Mouse (Mus musculus) testis, adult 2 months (tissue): ENCODE measurements around the gene Tk1. TPM values are rescaled to one million over a fixed set of nuclear protein-coding genes. Genes with fewer than 3 reads are reported as not detected.
"Not testable (repeated sequence)": the region's sequence is repeated elsewhere in the genome, so short reads cannot be mapped to it uniquely, and the experiment has no call there.

Experiments used
- H3K27ac ChIP-seq: fragments of 200-500 bp; 2 replicates; pipeline ENCODE4 v1.5.1; 2012; ENCODE audit warnings: low read depth, low read length; ENCODE audit not compliant: control insufficient read depth, insufficient read depth
- H3K27me3 ChIP-seq: fragments of 200-500 bp; 2 replicates; pipeline ENCODE4 v1.6.1; 2012; ENCODE audit warnings: mild to moderate bottlenecking, low read length, moderate library complexity; ENCODE audit not compliant: control insufficient read depth, insufficient read depth
- H3K36me3 ChIP-seq: fragments of 200-500 bp; 2 replicates; pipeline ENCODE4 v1.6.1; 2012; ENCODE audit warnings: mild to moderate bottlenecking, low read length; ENCODE audit not compliant: control insufficient read depth, insufficient read depth
- H3K4me1 ChIP-seq: fragments of 200-500 bp; 2 replicates; pipeline ENCODE4 v1.6.1; 2012; ENCODE audit warnings: low read length; ENCODE audit not compliant: control insufficient read depth, insufficient read depth
- H3K4me3 ChIP-seq: fragments of 200-500 bp; 2 replicates; pipeline ENCODE4 v1.5.1; 2012; ENCODE audit warnings: low read depth, mild to moderate bottlenecking, low read length, moderate library complexity, mixed read lengths; ENCODE audit not compliant: control insufficient read depth
- CTCF ChIP-seq: fragments of 200-500 bp; IDR thresholded peaks from 2 replicates; pipeline ENCODE4 v1.5.1; 2012; ENCODE audit warnings: low read depth, mild to moderate bottlenecking, inconsistent platforms, low read length, moderate library complexity; ENCODE audit not compliant: control insufficient read depth, insufficient read depth, insufficient replicate concordance
- POLR2A ChIP-seq: fragments of 200-500 bp; IDR thresholded peaks from 2 replicates; pipeline ENCODE4 v1.6.1; 2012; ENCODE audit warnings: low read depth, mild to moderate bottlenecking, inconsistent platforms, low read length, moderate library complexity; ENCODE audit not compliant: control insufficient read depth
- polyA plus RNA-seq: library from polyadenylated mRNA; depleted of rRNA; stranded (reverse); fragments of >200 nt; gene quantifications from 2 replicates; pipeline ENCODE4 v1.2.3, GENCODE M21; 2012

Tk1 gene
- polyA plus RNA-seq, 1 experiment = 5.8 TPM

GRCm38 (mm10) chr11:117846640-117847039 lies 20.7 kb upstream of the Tk1 start:
- TF ChIP-seq CTCF (no peak), POLR2A (no peak)
- Histone ChIP-seq H3K36me3 (no peaks in the 10 kb centered on the region; the same call in none of the 2 replicates), H3K27ac (no peak overlapping the region), H3K27me3 (no peaks in the 10 kb centered on the region), H3K4me1 (peaks cover 14% of the 10 kb centered on the region), H3K4me3 (no peak overlapping the region)

GRCm38 (mm10) chr11:117845651-117846050 lies 19.8 kb upstream of the Tk1 start:
- Histone ChIP-seq H3K36me3 (no peaks in the 10 kb centered on the region; the same call in 1 of the 2 replicates), H3K27me3 (no peaks in the 10 kb centered on the region), H3K4me3 (no peak overlapping the region), H3K4me1 (peaks cover 14% of the 10 kb centered on the region), H3K27ac (no peak overlapping the region)
- TF ChIP-seq POLR2A = no peak
- TF ChIP-seq CTCF = no peak

- no peaks in the 10 kb centered on the region for H3K27me3 ChIP-seq
- no peak overlapping the region for H3K4me3 ChIP-seq
- H3K4me1 ChIP-seq = peaks cover 14% of the 10 kb centered on the region
- H3K27ac ChIP-seq = no peak overlapping the region
- no peaks in the 10 kb centered on the region for H3K36me3 ChIP-seq
- TF ChIP-seq POLR2A (no peak), CTCF (no peak)
Observed at GRCm38 (mm10) chr11:117844997-117845396, 19.1 kb upstream of the Tk1 start.

GRCm38 (mm10) chr11:117843434-117843833 lies 17.5 kb upstream of the Tk1 start:
- TF ChIP-seq CTCF (no peak), POLR2A (no peak)
- peaks cover 7% of the 10 kb centered on the region for H3K4me1 ChIP-seq
- H3K27me3 ChIP-seq = no peaks in the 10 kb centered on the region

GRCm38 (mm10) chr11:117840910-117841309 lies 15.0 kb upstream of the Tk1 start:
- Histone ChIP-seq H3K4me1 (peaks cover 9% of the 10 kb centered on the region), H3K27ac (no peak overlapping the region), H3K27me3 (no peaks in the 10 kb centered on the region), H3K36me3 (no peaks in the 10 kb centered on the region), H3K4me3 (no peak overlapping the region)
- TF ChIP-seq CTCF (no peak), POLR2A (no peak)

More at GRCm38 (mm10) chr11:117843434-117843833, 17.5 kb upstream of the Tk1 start:
- Histone ChIP-seq H3K27ac (no peak overlapping the region), H3K36me3 (no peaks in the 10 kb centered on the region), H3K4me3 (no peak overlapping the region)

GRCm38 (mm10) chr11:117839021-117839420 lies 13.1 kb upstream of the Tk1 start:
- no peak for TF ChIP-seq CTCF
- no peak for TF ChIP-seq POLR2A
- H3K4me1 ChIP-seq = peaks cover 9% of the 10 kb centered on the region
- H3K27ac ChIP-seq = no peak overlapping the region
- H3K36me3 ChIP-seq = no peaks in the 10 kb centered on the region
- no peaks in the 10 kb centered on the region for H3K27me3 ChIP-seq
- no peak overlapping the region for H3K4me3 ChIP-seq

GRCm38 (mm10) chr11:117838572-117838971 lies 12.7 kb upstream of the Tk1 start:
- peaks cover 9% of the 10 kb centered on the region for H3K4me1 ChIP-seq
- no peak for TF ChIP-seq CTCF
- TF ChIP-seq POLR2A = no peak
- no peaks in the 10 kb centered on the region for H3K36me3 ChIP-seq
- H3K27me3 ChIP-seq = no peaks in the 10 kb centered on the region
- H3K27ac ChIP-seq = no peak overlapping the region
- H3K4me3 ChIP-seq = no peak overlapping the region

GRCm38 (mm10) chr11:117836306-117836705 lies 10.4 kb upstream of the Tk1 start:
- peaks cover 21% of the 10 kb centered on the region for H3K4me1 ChIP-seq
- TF ChIP-seq CTCF (no peak), POLR2A (no peak)
- H3K27me3 ChIP-seq = no peaks in the 10 kb centered on the region
- H3K4me3 ChIP-seq = peak overlapping the region; percentile 41
- no peak overlapping the region for H3K27ac ChIP-seq
- no peaks in the 10 kb centered on the region for H3K36me3 ChIP-seq

GRCm38 (mm10) chr11:117834086-117834485 lies 8.2 kb upstream of the Tk1 start:
- Histone ChIP-seq H3K4me1 (peaks cover 21% of the 10 kb centered on the region), H3K4me3 (no peak overlapping the region), H3K27me3 (no peaks in the 10 kb centered on the region), H3K36me3 (no peaks in the 10 kb centered on the region), H3K27ac (peak overlapping the region; percentile 41)
- TF ChIP-seq CTCF (no peak), POLR2A (0 out of 2 replicates have a peak, but pooled peaks have one; percentile 21)

- not testable (repeated sequence) for H3K4me3 ChIP-seq, H3K36me3 ChIP-seq, H3K27me3 ChIP-seq
- Histone ChIP-seq H3K27ac (peak overlapping the region; percentile 65), H3K4me1 (peaks cover 23% of the 10 kb centered on the region)
Observed at GRCm38 (mm10) chr11:117833509-117833908, 7.6 kb upstream of the Tk1 start.
